Mouse (Mus musculus): ENCODE measurements around the gene Fchsd2. TPM values are rescaled to one million over a fixed set of nuclear protein-coding genes. Genes with fewer than 3 reads are reported as not detected.
A peak's percentile ranks its signal among the peaks of the same experiment; 100 is the strongest.
"Not testable (repeated sequence)": the region's sequence is repeated elsewhere in the genome, so short reads cannot be mapped to it uniquely, and the experiment has no call there.

The Fchsd2 gene
- polyA plus RNA-seq, 1 experiment from 2014 or later = 36.8 TPM

GRCm38 (mm10) chr7:101128536-101128935 lies 35.9 kb downstream of the Fchsd2 start:
- Histone ChIP-seq H3K4me2 (no peak overlapping the region), H3K9ac (no peak overlapping the region), H3K27me3 (no peaks in the 10 kb centered on the region), H3K36me3 (no peaks in the 10 kb centered on the region), H3K27ac (replicated peaks) (no peak overlapping the region), H3K4me3 (no peak overlapping the region), H3K9me3 (no peaks in the 10 kb centered on the region), H3K4me1 (replicated peaks) (peaks cover 12% of the 10 kb centered on the region)
- no peak for ATAC-seq (ENCODE audit: low read depth)
- WGBS = 90% methylated on average over 4 of the region's 4 CpGs

- no peaks in the 10 kb centered on the region for H3K27me3 ChIP-seq
- ATAC-seq (ENCODE audit: low read depth) = no peak
- 52% methylated on average over 3 of the region's 3 CpGs for WGBS
These were observed 38.0 kb downstream of the Fchsd2 start for GRCm38 (mm10) chr7:101130646-101131045.

GRCm38 (mm10) chr7:101131281-101131680 lies 38.6 kb downstream of the Fchsd2 start:
- no peak overlapping the region for H3K27ac ChIP-seq (replicated peaks)
- no peaks in the 10 kb centered on the region for H3K9me3 ChIP-seq
- WGBS = 77% methylated on average over 6 of the region's 6 CpGs
- H3K4me2 ChIP-seq = no peak overlapping the region
- no peak overlapping the region for H3K9ac ChIP-seq
- ATAC-seq (ENCODE audit: low read depth) = no peak
- no peaks in the 10 kb centered on the region for H3K27me3 ChIP-seq
- H3K4me3 ChIP-seq = no peak overlapping the region
- peaks cover 4% of the 10 kb centered on the region for H3K4me1 ChIP-seq (replicated peaks)
- H3K36me3 ChIP-seq = no peaks in the 10 kb centered on the region

More at GRCm38 (mm10) chr7:101130646-101131045, 38.0 kb downstream of the Fchsd2 start:
- no peak overlapping the region for H3K27ac ChIP-seq (replicated peaks)
- no peak overlapping the region for H3K4me3 ChIP-seq
- no peaks in the 10 kb centered on the region for H3K9me3 ChIP-seq
- peaks cover 4% of the 10 kb centered on the region for H3K4me1 ChIP-seq (replicated peaks)
- no peaks in the 10 kb centered on the region for H3K36me3 ChIP-seq
- no peak overlapping the region for H3K9ac ChIP-seq
- H3K4me2 ChIP-seq = no peak overlapping the region

- H3K4me2 ChIP-seq = no peak overlapping the region
- no peaks in the 10 kb centered on the region for H3K27me3 ChIP-seq
- no peak for ATAC-seq (ENCODE audit: low read depth)
- H3K4me1 ChIP-seq (replicated peaks) = peaks cover 4% of the 10 kb centered on the region
- H3K4me3 ChIP-seq = no peak overlapping the region
- H3K9ac ChIP-seq = no peak overlapping the region
- no peaks in the 10 kb centered on the region for H3K9me3 ChIP-seq
- no peaks in the 10 kb centered on the region for H3K36me3 ChIP-seq
- 92% methylated on average over 2 of the region's 2 CpGs for WGBS
- H3K27ac ChIP-seq (replicated peaks) = no peak overlapping the region
These were observed 40.9 kb downstream of the Fchsd2 start for GRCm38 (mm10) chr7:101133591-101133990.

DNA sequence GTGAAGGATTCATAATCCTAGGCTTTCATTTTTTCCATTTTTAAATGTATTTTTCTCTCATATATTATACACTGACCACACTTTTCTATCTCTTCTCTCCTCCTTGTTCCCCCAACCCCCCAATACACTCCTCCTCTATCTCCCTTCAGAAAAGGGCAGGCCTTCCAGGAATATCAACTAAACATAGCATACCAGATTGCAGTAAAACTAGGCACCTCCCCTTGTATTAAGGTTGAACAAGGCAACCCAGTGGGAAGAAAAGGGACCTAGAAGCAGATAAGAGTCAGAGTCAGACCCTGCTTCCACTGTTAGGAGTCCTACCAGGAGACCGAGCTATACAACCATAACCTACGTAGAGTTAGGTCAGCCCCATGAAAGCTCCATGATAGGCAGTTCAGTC lies 41.5 kb downstream of the Fchsd2 start:
- Histone ChIP-seq H3K36me3 (0 out of 2 replicates have a peak, but pooled peaks cover under 1% of the 10 kb centered on the region), H3K9ac (no peak overlapping the region), H3K27ac (replicated peaks) (no peak overlapping the region), H3K4me2 (no peak overlapping the region), H3K4me3 (no peak overlapping the region), H3K27me3 (no peaks in the 10 kb centered on the region), H3K9me3 (no peaks in the 10 kb centered on the region), H3K4me1 (replicated peaks) (peaks cover 4% of the 10 kb centered on the region)
- ATAC-seq (ENCODE audit: low read depth) = no peak
- 98% methylated on average over 2 of the region's 2 CpGs for WGBS

GRCm38 (mm10) chr7:101138819-101139218 lies 46.2 kb downstream of the Fchsd2 start:
- 62% methylated on average over 1 of the region's 1 CpGs for WGBS
- no peak overlapping the region for H3K9ac ChIP-seq
- no peaks in the 10 kb centered on the region for H3K4me1 ChIP-seq (replicated peaks)
- H3K9me3 ChIP-seq = no peaks in the 10 kb centered on the region
- no peak overlapping the region for H3K4me2 ChIP-seq
- H3K27me3 ChIP-seq = no peaks in the 10 kb centered on the region
- no peak for ATAC-seq (ENCODE audit: low read depth)
- H3K27ac ChIP-seq (replicated peaks) = no peak overlapping the region
- no peak overlapping the region for H3K4me3 ChIP-seq
- peaks cover 18% of the 10 kb centered on the region; the same call in 1 of the 2 replicates for H3K36me3 ChIP-seq

GRCm38 (mm10) chr7:101142907-101143306 lies 50.2 kb downstream of the Fchsd2 start:
- Histone ChIP-seq H3K4me3 (no peak overlapping the region), H3K4me2 (no peak overlapping the region), H3K36me3 (peaks cover 18% of the 10 kb centered on the region; the same call in 1 of the 2 replicates), H3K27ac (replicated peaks) (no peak overlapping the region), H3K9ac (no peak overlapping the region), H3K4me1 (replicated peaks) (no peaks in the 10 kb centered on the region), H3K9me3 (no peaks in the 10 kb centered on the region), H3K27me3 (no peaks in the 10 kb centered on the region)
- no peak for ATAC-seq (ENCODE audit: low read depth)
- WGBS = 63% methylated on average over 2 of the region's 2 CpGs

DNA sequence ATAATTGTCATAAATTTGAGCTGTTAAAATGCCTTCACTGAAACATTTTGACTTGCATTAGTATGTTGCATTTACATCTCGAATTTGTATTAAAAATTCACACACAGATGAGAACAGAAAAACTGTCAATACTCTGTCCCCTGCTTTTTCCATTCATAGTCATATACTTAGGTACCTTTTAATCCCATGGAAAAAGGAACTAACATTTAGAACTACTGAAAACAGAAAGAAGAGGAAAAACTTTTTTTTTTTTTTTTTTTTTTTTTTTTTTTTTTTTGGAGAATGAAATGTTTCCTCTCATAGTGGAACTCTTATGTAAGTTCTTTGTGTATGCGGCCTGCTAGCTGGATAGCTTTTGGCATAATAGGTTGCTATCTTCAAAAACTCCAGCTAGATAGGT lies 51.6 kb downstream of the Fchsd2 start:
- no peaks in the 10 kb centered on the region for H3K4me1 ChIP-seq (replicated peaks)
- 86% methylated on average over 2 of the region's 2 CpGs for WGBS
- H3K4me3 ChIP-seq = no peak overlapping the region
- H3K36me3 ChIP-seq = peaks cover 16% of the 10 kb centered on the region; the same call in 1 of the 2 replicates
- no peak for ATAC-seq (ENCODE audit: low read depth)
- H3K9ac ChIP-seq = no peak overlapping the region
- no peak overlapping the region for H3K27ac ChIP-seq (replicated peaks)
- no peak overlapping the region for H3K4me2 ChIP-seq
- H3K27me3 ChIP-seq = no peaks in the 10 kb centered on the region
- no peaks in the 10 kb centered on the region for H3K9me3 ChIP-seq

DNA sequence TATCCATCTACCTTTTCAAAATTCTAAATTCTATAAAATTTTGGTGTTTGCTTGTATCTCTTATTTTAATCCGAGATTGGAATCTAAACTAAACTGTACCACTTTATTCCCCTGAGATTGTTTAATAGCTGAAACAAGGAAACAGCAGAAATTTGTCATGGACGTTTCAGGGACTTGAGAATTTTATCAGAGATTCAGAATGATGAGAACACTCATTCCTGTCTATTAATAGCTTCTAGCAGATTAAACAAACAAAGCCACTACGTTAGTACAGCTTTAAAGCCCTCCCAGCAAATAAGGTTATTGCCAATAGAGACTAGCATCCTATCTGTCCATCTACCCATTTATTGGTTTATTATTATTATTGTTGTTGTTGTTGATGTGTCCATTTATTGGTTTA lies 56.4 kb downstream of the Fchsd2 start:
- Histone ChIP-seq H3K9ac (no peak overlapping the region), H3K36me3 (peaks cover 5% of the 10 kb centered on the region; the same call in 1 of the 2 replicates), H3K27ac (replicated peaks) (no peak overlapping the region), H3K4me1 (replicated peaks) (no peaks in the 10 kb centered on the region), H3K4me3 (no peak overlapping the region), H3K4me2 (no peak overlapping the region), H3K9me3 (no peaks in the 10 kb centered on the region), H3K27me3 (no peaks in the 10 kb centered on the region)
- no peak for ATAC-seq (ENCODE audit: low read depth)
- WGBS = 82% methylated on average over 3 of the region's 3 CpGs

DNA sequence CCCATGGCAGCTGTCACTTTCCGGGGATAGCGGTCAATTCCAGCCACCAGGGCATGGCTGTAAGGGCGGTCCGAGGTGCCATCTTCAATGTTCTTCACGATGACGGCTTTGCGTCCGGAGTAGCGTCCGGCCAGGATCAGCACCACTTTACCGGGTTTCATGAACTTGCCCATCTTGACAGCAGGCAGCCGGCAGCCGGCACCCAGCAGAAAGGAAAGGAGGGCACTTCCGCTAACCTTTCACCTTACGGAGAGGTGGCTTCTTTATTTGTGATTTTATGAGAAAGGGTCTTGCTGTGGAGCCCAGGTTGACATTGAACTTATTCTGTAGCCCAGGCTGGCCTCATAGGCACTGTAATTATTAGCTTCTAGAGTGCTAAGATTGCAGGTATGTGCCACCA lies 62.2 kb downstream of the Fchsd2 start:
- H3K9me3 ChIP-seq; H3K36me3 ChIP-seq; H3K4me3 ChIP-seq; H3K4me2 ChIP-seq; H3K9ac ChIP-seq; H3K27me3 ChIP-seq; ATAC-seq (ENCODE audit: low read depth); H3K27ac ChIP-seq (replicated peaks); H3K4me1 ChIP-seq (replicated peaks): not testable (repeated sequence)
- WGBS = 93% methylated on average over 15 of the region's 15 CpGs

DNA sequence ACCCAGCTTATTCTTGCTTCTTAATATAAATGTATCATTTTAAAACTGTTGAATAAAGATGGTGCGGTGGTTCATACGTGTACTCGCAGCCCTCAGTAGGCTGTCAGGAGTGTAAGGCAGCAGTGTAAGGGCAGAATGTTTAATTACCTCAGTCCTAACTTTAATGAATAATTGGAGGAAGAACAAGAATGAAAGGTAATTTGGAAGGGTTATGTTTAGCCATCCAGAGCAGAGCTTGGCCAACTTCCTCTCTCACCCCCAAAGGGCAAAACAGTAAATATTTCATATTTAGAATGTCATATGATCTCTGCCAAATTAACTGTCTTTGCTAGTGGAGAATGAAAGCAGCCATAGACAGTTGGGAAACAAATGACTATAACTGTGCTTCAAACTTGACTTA lies 62.6 kb downstream of the Fchsd2 start:
- Histone ChIP-seq H3K27me3 (no peaks in the 10 kb centered on the region), H3K4me2 (no peak overlapping the region), H3K36me3 (no peaks in the 10 kb centered on the region), H3K4me3 (no peak overlapping the region), H3K4me1 (replicated peaks) (peaks cover 4% of the 10 kb centered on the region; the same call in 1 of the 2 replicates), H3K9me3 (no peaks in the 10 kb centered on the region), H3K9ac (no peak overlapping the region), H3K27ac (replicated peaks) (no peak overlapping the region)
- no peak for ATAC-seq (ENCODE audit: low read depth)
- 96% methylated on average over 3 of the region's 3 CpGs for whole genome bisulfite sequencing

DNA sequence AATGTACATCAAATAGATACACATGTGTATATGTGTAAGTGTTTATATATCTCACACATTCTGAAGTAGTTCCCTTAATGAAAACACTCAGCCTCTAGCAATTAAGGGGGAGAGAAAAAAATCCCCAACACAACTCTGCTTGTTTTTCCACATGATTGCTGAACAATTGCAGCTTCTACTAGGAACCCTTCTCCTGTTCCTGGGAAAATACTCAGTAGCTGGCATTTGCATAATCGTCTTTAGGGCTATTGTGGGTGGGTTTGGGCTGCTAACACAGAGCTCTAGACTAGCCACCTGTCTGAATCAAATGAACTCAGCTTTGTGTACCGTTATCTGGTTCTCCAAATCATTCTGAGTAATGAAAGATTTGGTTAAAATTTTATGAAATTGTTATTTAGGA lies 67.6 kb downstream of the Fchsd2 start:
- no peak overlapping the region for H3K4me2 ChIP-seq
- WGBS = 32% methylated on average over 2 of the region's 2 CpGs
- ATAC-seq (ENCODE audit: low read depth) = peak; percentile 47; the same call in 1 of the 2 replicates
- H3K27ac ChIP-seq (replicated peaks) = no peak overlapping the region
- no peaks in the 10 kb centered on the region for H3K36me3 ChIP-seq
- no peak overlapping the region for H3K4me3 ChIP-seq
- H3K4me1 ChIP-seq (replicated peaks) = peaks cover 5% of the 10 kb centered on the region; the same call in 1 of the 2 replicates
- no peaks in the 10 kb centered on the region for H3K9me3 ChIP-seq
- no peaks in the 10 kb centered on the region for H3K27me3 ChIP-seq
- no peak overlapping the region for H3K9ac ChIP-seq

DNA sequence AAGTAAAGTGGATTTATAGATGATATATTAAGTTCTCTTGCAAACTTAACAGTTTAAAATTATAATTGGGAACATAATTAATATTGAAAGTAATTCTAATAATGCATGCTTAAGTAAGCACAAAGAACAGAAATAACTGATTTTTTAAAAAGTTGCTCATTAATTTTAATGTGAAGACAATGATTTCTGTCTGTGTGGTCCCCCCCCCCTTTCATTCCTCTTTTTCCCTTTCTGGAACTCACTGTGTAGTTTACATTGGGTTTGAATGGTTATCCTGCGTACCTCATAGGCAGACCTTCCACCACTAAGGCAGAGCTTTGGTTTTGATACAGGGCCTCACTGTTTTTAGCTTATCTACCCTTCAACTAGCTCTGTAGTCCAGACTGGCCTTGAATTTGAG lies 70.1 kb downstream of the Fchsd2 start:
- no peak overlapping the region for H3K4me3 ChIP-seq
- no peaks in the 10 kb centered on the region for H3K36me3 ChIP-seq
- H3K27me3 ChIP-seq = no peaks in the 10 kb centered on the region
- no peak overlapping the region for H3K9ac ChIP-seq
- ATAC-seq (ENCODE audit: low read depth) = no peak
- WGBS = 85% methylated on average over 1 of the region's 1 CpGs
- H3K9me3 ChIP-seq = no peaks in the 10 kb centered on the region
- H3K4me2 ChIP-seq = no peak overlapping the region
- no peak overlapping the region for H3K27ac ChIP-seq (replicated peaks)
- 0 out of 2 replicates have a peak, but pooled peaks cover 5% of the 10 kb centered on the region for H3K4me1 ChIP-seq (replicated peaks)

Data from neural tube, embryonic 13.5 days (tissue).